Mouse (Mus musculus) lung, postnatal 0 days (tissue): Measurements from ENCODE around the gene Olfr1019. TPM values are rescaled to one million over a fixed set of nuclear protein-coding genes. Genes with fewer than 3 reads are reported as not detected.

Experiments used
- ATAC-seq: fragments of 200-750 bp; cut with Nextera tagmentation; 2 replicates; pipeline ENCODE4 v1.8.0; 2017; ENCODE audit warnings: moderate library complexity
- DNase-seq: peaks from one replicate; pipeline ENCODE4 v3.0.0-alpha.2; 2016; ENCODE audit warnings: low spot score
- H3K27ac ChIP-seq: fragments of 300-500 bp; sonication (generic); 2 replicates; pipeline ENCODE4 v1.5.1; 2014; ENCODE audit warnings: antibody characterized with exemption, mild to moderate bottlenecking, low read length, mixed read lengths
- H3K27me3 ChIP-seq: fragments of 300-500 bp; sonication (generic); replicated peaks from 2 replicates; pipeline ENCODE4 v1.6.1; 2014; ENCODE audit warnings: low read length, mixed read lengths; ENCODE audit not compliant: insufficient read depth
- H3K36me3 ChIP-seq: fragments of 300-500 bp; sonication (generic); 2 replicates; pipeline ENCODE4 v1.6.1; 2014; ENCODE audit warnings: low read length, mixed read lengths; ENCODE audit not compliant: insufficient read depth
- H3K4me1 ChIP-seq: fragments of 300-500 bp; sonication (generic); 2 replicates; pipeline ENCODE4 v1.6.1; 2014; ENCODE audit warnings: antibody characterized with exemption, low read depth, low read length, mixed read lengths; ENCODE audit not compliant: insufficient read depth
- H3K4me2 ChIP-seq: fragments of 300-500 bp; sonication (generic); replicated peaks from 2 replicates; pipeline ENCODE4 v1.6.1; 2014; ENCODE audit warnings: low read depth, mild to moderate bottlenecking, low read length, moderate library complexity, mixed read lengths
- H3K4me3 ChIP-seq: fragments of 300-500 bp; sonication (generic); 2 replicates; pipeline ENCODE4 v1.5.1; 2014; ENCODE audit warnings: low read depth, low read length
- H3K9ac ChIP-seq: fragments of 300-500 bp; sonication (generic); replicated peaks from 2 replicates; pipeline ENCODE4 v1.6.1; 2014; ENCODE audit warnings: low read depth, mild to moderate bottlenecking
- H3K9me3 ChIP-seq: fragments of 300-500 bp; sonication (generic); 2 replicates; pipeline ENCODE4 v1.6.1; 2016; ENCODE audit warnings: low read length, mixed read lengths
- CTCF ChIP-seq: IDR thresholded peaks from 2 replicates; pipeline ENCODE4 v1.5.1; 2016; ENCODE audit warnings: antibody characterized with exemption, mild to moderate bottlenecking
- EP300 ChIP-seq: IDR thresholded peaks from 2 replicates; pipeline ENCODE4 v1.6.1; 2016; ENCODE audit warnings: antibody characterized with exemption, mild to moderate bottlenecking, control low read depth
- WGBS: fragments of 180-500 bp; shearing (Covaris S2); extraction: QIAGEN DNeasy Blood & Tissue Kit; methylation state at CpG from one replicate; pipeline ENCODE4 v1.1.7; 2014; 5-methylcytosine and 5-hydroxymethylcytosine counted together
- polyA plus RNA-seq: library from polyadenylated mRNA; unstranded; fragments of >200 nt; fragmentation: Nextera tagmentation; extraction: Ambion mirVana; gene quantifications from 2 replicates; pipeline ENCODE4 v1.2.1, GENCODE M21; 2015

Olfr1019 gene
- polyA plus RNA-seq, 1 experiment from 2014 or later, result not detected

DNA sequence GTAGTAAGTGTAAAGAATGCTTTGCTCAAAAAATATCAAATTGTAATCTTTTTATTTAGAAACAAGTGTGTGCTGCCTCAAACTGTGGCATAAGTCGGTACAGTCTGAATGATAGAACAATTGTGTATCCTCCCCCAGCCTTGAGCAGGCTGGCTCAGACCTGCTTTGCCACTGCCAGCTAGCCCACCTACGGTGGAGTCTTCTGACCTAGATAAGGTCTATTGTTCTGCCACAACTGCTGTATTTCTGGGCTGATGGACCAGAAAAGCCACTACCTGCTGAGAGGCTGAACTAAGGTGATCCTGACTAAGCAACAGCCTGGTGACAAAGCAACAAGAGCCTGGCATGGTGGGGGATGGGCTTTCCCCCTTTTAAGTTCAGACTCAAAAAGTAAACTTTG is 53.0 kb downstream of the Olfr1019 start:
- no peak overlapping the region for H3K4me3 ChIP-seq
- no peak overlapping the region for H3K9ac ChIP-seq
- H3K9me3 ChIP-seq, result no peaks in the 10 kb centered on the region
- no peak overlapping the region for H3K4me2 ChIP-seq
- ATAC-seq (no peak), DNase-seq (no peak)
- 61% methylated on average over 2 of the region's 2 CpGs for WGBS
- TF ChIP-seq EP300, result no peak
- TF ChIP-seq CTCF, result no peak
- no peak overlapping the region for H3K27ac ChIP-seq
- no peaks in the 10 kb centered on the region for H3K4me1 ChIP-seq
- H3K27me3 ChIP-seq, result no peaks in the 10 kb centered on the region
- H3K36me3 ChIP-seq, result no peaks in the 10 kb centered on the region

Other genes with a start within 250 kb of the Olfr1019 start
- gene Olfr1000, start 233.6 kb downstream of the Olfr1019 start, polyA plus RNA-seq, result not detected in 2 replicates
- not detected in 2 replicates for gene Olfr1002, start 194.8 kb downstream of the Olfr1019 start, polyA plus RNA-seq
- not detected in 2 replicates for gene Olfr154, start 181.0 kb downstream of the Olfr1019 start, polyA plus RNA-seq
- not detected in 2 replicates for gene Olfr1006, start 166.7 kb downstream of the Olfr1019 start, polyA plus RNA-seq
- not detected in 2 replicates for gene Olfr1008, start 156.1 kb downstream of the Olfr1019 start, polyA plus RNA-seq
- gene Olfr1009, start 130.1 kb downstream of the Olfr1019 start, polyA plus RNA-seq, result not detected in 2 replicates
- gene Olfr1012, start 82.7 kb downstream of the Olfr1019 start, polyA plus RNA-seq, result not detected in 2 replicates
- not detected in 2 replicates for gene Olfr1013, start 78.4 kb downstream of the Olfr1019 start, polyA plus RNA-seq
- not detected in 2 replicates for gene Olfr1014, start 72.8 kb downstream of the Olfr1019 start, polyA plus RNA-seq
- not detected in 2 replicates for gene Olfr1015, start 63.5 kb downstream of the Olfr1019 start, polyA plus RNA-seq
- not detected in 2 replicates for gene Olfr1016, start 42.9 kb downstream of the Olfr1019 start, polyA plus RNA-seq
- gene Olfr1018, start 27.0 kb downstream of the Olfr1019 start, polyA plus RNA-seq, result not detected in 2 replicates
- not detected in 2 replicates for gene Olfr1020, start 1.5 kb upstream of the Olfr1019 start, polyA plus RNA-seq
- gene Olfr1022, start 23.1 kb upstream of the Olfr1019 start, polyA plus RNA-seq, result not detected in 2 replicates
- gene Olfr1023, start 40.2 kb upstream of the Olfr1019 start, polyA plus RNA-seq, result not detected in 2 replicates
- not detected in 2 replicates for gene Olfr1024, start 59.6 kb upstream of the Olfr1019 start, polyA plus RNA-seq
- not detected in 2 replicates for gene Olfr1025-ps1, start 69.7 kb upstream of the Olfr1019 start, polyA plus RNA-seq
- not detected in 2 replicates for gene Olfr1026, start 76.1 kb upstream of the Olfr1019 start, polyA plus RNA-seq
- gene Olfr1028, start 105.0 kb upstream of the Olfr1019 start, polyA plus RNA-seq, result not detected in 2 replicates
- gene Olfr1029, start 128.4 kb upstream of the Olfr1019 start, polyA plus RNA-seq, result not detected in 2 replicates
- gene Olfr1030, start 133.8 kb upstream of the Olfr1019 start, polyA plus RNA-seq, result not detected in 2 replicates
- gene Olfr1031, start 144.8 kb upstream of the Olfr1019 start, polyA plus RNA-seq, result not detected in 2 replicates
- not detected in 2 replicates for gene Olfr1032, start 160.1 kb upstream of the Olfr1019 start, polyA plus RNA-seq
- 3.4 and 8.8 TPM in 2 replicates for gene Olfr1033, start 175.2 kb upstream of the Olfr1019 start, polyA plus RNA-seq
- gene Olfr1034, start 200.4 kb upstream of the Olfr1019 start, polyA plus RNA-seq, result 0.06 TPM in 1 of 2 replicates, not detected in the other
- not detected in 2 replicates for gene Olfr1036, start 228.5 kb upstream of the Olfr1019 start, polyA plus RNA-seq
- gene Olfr1037, start 241.9 kb upstream of the Olfr1019 start, polyA plus RNA-seq, result not detected in 2 replicates